Mouse (Mus musculus): Measurements from ENCODE around the gene Pkd1l3.

The Pkd1l3 gene

DNA sequence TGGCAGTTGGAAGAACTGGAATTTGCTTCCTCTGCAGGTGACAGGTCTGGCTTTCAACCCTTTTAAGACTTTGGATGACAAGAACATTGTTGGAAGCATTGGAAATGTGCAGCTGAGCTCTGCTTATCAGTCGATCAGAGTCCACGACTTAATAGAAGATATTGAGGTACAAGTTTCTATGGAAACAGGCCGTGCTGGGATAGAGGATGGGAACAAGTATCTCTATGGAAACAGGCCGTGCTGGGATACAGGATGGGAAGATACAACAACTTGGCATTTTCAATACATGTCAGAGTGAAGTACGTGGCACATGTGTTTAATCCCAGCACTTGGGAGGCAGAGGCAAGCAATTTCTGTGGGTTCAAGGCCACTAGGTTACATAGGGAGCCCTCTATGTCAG, 18.2 kb downstream of the Pkd1l3 start:
- no peak for DNase-seq (ENCODE audit: low read depth)

DNA sequence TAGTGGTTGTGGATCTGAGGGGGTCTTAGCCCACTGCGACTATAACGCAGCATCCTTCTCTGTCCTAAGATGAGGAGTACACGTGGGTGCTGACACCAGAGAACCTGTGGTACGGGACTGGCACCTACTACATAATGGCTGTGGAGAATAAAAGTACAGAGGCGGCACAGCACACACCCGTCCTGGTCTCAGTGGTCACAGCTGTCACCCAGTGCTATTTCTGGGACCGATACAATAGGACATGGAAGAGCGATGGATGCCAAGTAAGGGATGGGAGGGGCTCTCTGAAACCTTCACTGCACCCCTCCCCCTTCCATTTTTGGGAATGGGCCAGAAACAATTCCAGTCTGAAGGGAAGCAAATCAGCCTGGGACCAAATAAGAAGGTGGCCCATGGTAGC, 20.8 kb downstream of the Pkd1l3 start:
- DNase-seq (ENCODE audit: low read depth) = no peak

DNA sequence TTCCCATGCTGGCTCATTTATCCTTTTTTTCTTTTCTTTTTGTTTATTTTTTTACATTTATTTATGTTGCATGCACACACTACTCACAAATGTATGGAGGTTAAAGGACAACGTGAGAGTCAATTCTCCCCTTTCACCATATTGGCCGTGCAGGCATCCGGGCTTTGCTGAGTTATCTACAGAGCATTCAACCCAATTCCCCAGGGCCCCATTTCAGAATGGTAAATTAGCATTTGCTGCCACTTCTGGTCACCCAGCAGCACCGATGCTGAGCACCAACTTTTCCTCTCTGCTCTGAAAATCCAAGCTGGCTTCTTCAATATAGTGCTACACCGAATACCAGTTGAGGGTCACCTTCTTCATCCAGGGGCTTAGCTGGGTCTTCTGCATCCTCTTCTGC, 24.5 kb downstream of the Pkd1l3 start:
- DNase-seq (ENCODE audit: low read depth) = no peak

DNA sequence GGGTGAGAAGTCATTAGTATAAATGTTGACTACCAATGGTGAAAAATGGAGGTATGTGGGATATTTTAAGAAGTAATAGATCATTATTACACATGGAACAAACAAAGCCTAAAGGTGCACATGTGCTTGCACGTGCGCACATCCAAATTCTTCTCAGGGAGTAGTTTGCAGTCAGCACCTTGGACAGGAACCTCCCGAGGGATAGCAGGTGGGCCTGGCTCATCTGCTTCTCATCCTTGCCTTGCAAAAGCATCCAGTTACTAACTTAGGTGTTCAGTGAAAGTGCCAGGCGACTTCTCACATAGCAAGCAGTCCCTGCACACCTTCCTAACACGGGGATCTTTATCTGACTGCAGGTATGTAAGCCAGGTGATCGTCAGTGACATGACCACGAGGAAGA, 26.1 kb downstream of the Pkd1l3 start:
- DNase-seq (ENCODE audit: low read depth) = no peak

DNA sequence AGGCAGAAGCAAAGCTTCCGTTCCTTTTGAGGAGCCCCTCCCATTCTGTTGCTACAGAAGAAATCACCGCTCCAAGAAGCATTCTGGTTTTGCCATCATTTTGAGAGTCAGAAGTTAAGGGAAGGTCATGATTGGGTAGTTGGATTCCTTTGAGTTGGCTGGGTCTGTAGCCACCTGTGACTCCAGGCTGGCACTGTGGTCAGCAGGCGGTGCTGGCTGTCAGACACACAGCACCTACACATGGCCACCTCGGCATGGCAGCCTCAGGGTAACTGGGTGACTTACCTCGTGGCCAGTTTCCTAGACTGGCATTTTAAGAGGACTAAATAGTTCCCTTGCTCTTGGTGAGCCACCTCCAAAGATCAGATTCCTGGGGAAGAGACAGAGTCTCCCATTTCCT, 26.9 kb downstream of the Pkd1l3 start:
- DNase-seq (ENCODE audit: low read depth) = no peak

DNA sequence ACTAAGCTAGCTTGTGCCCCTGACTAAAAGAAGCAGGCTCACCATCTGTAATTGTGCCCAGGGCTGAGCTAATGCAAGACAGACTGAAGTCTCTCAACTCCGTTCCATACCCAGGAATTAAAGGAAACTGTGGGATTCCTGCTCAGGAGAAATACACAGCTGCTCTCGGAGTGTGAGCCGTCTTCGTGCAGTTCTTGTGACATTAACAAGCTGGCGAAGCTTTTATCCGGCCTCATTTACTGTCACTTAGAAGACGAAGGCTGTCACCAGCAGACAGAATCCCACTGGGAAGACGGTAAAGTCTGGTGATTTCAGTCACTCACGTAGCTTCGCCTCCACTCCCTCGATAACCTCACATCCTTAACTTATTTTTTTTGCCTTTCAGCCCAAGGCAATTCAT, 33.0 kb downstream of the Pkd1l3 start:
- no peak for DNase-seq (ENCODE audit: low read depth)

DNA sequence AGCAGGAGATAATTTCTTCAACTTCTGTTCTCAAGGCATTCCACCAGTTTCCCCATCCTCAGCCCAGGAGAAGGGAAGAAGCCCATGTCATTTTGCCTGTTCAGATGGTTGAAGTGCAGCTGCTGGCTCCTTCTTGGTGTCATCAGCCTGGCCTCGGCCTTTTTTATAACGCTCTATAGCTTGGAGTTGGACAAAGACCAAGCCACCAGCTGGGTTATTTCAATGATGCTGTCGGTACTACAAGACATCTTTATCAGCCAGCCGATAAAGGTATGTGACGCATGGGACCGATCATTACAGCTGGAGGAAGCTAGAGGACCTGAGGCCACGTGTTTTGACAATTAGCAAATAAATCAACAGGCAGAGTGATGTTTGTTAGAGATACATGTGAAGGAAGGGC, 34.2 kb downstream of the Pkd1l3 start:
- no peak for DNase-seq (ENCODE audit: low read depth)

DNA sequence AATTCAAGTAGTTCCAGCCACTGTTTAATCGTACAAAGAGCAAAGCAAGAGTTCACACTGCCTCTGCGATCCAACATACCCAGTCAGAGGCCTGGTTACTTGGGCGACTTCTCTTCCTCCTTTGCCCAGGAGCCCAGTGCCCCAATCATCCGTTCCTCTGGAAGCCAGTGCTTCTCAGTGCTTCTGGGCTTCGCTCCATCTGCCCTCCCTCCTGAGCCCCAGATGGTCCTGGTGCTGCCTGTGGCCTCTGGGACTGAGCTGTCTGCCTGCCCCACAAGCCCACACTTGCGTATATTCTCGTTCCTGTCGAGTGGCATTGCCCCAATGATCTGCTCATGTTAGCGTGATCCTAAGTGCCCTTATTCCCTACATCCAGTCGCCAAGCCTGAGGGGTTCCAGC, 36.5 kb downstream of the Pkd1l3 start:
- no peak for DNase-seq (ENCODE audit: low read depth)

DNA sequence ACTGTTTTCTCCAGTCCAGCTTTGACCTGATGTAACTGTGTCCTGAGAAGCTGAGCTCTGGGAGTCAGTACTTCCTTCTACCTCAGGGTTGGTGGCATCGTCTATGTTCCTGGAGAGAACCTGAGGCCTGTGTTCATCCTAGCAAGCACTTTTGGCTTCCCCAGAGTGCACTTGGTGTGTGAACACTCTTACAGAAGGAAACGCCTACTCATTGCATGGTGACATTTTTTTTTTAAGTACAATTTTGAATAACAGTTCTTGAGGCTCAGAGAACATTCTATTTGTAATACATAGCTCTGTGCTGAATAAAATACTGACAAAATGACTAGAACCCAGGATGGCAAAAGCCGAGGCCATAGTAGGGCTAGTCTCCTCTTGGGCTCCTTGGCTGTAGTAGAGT, 42.5 kb downstream of the Pkd1l3 start:
- DNase-seq (ENCODE audit: low read depth) = no peak

DNA sequence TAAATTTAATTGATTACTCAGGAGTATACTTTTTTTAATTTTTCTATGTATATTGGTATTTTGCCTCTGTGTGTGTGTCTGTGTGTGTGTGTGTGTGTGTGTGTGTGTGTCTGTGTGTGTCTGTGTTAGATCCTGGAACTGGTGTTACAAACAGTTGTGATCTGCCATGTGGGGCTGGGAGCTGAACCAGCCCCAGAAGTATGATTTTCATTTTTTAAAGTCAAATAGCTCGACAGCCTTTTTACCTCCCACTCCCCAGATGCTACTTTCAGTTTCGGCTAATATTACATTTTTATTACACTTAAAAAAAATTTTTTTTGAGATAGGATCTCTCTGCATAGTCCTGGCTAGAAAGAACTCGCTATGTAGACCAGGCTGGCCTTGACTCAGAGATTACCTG, 48.0 kb downstream of the Pkd1l3 start:
- no peak for DNase-seq (ENCODE audit: low read depth)

DNA sequence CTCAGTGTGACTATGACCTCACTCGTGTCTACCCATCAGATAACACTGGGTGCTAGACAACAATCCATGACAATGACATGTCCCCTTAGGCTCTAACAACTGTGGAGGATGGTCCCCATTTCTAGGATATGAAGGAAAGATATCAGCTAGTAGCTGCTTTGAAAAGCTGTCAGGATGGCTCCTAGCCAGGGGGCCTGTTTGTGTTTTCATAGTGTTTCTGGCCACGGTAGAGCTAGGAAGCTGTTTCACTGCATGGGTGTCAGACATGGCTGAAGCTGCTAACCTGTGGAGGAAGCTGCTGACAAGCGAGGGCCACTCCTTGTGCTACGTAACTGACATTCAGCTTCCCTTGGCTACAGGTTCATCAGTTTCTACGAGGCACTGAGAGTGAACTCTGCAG, 52.3 kb downstream of the Pkd1l3 start:
- no peak for DNase-seq (ENCODE audit: low read depth)

DNA sequence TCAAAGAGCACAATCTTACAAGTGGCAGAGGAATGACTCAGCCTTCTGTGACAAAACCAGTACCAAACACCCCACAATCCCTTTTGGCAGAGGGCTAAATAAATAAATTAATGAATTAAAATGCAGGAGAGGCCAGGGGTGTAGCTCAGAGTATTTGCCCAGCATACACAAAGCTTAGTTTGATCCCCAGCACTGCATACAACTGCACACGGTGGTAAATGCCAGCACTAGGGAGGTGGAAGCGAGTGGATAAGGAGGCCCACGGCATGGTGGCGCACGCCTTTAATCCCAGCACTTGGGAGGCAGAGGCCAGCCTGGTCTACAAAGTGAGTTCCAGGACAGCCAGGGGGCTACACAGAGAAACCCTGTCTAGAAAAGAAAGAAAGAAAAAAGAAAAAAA, 58.3 kb downstream of the Pkd1l3 start:
- no peak for DNase-seq (ENCODE audit: low read depth)

DNA sequence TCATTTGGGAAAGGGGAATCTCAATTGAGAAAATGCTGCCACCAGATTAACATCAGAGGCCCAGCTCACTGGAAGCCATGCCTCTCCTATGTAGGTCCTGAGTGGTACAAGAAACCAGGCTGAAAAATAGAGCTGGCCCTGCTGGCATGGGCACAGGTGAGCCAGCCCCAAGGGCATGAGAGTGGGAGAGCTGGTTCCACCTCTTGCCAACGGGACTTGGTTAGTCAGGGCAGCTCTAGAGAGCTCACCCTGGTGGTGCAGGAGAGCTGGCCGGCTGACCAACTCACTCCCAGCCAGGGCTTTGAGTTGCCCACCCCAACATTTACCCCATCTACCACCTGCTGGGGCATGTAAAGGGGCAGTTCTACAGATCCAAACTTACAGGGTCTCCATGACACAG, 59.3 kb downstream of the Pkd1l3 start:
- DNase-seq (ENCODE audit: low read depth) = no peak

DNA sequence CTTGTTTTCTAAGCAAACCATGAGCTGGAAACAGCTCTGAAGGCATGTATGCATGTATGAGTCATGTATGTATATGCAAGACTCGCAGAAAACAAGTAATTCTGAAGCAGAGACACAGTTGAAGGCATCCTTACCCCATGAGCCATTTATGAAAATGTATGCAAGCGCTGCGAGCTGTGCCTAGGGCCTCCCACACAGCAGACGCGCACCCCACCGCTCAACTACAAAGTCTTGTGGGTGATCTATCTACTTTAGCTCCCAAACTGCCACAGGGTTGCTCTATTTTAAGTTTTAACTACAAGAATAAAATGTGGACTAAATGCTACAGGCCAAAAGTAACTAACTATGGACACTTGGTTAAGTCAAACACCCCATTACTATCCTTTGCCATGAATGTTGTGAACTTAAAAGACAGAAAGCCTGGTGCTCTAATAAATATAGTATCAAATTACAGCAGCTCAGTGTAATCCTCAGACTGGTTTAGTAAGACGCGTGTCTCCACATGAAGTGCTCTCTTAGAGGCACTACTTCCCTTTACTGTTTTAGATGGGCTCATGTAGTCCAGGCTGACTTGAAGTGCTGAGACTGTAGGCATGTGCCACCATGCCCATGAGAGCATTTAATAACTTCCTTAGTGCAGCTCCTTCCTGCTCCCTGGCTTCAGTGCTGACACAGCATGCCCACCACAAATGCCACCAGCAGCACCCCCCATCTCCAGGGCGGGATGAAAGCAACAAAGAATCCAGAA, 61.8 kb downstream of the Pkd1l3 start:
- no peak for DNase-seq (ENCODE audit: low read depth)

DNA sequence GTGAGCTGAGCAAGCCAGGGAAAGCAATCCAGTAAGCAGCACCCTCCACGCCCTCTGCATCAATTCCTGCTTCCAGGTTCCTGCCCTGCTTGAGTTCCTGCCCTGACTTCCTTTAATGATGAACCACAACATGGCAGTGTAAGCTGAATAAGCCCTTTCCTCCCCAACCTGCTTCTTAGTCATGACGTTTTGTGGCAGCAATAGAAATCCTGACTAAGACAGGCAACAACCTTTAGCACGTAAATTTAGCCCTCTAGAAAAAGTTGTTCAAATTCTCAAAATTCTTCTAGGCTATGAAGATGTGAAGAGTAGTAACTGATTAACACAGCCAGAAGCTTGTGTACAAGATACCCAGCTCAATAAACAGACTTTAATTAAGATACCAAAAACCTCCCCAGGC, 67.2 kb downstream of the Pkd1l3 start:
- DNase-seq (ENCODE audit: low read depth) = no peak

DNA sequence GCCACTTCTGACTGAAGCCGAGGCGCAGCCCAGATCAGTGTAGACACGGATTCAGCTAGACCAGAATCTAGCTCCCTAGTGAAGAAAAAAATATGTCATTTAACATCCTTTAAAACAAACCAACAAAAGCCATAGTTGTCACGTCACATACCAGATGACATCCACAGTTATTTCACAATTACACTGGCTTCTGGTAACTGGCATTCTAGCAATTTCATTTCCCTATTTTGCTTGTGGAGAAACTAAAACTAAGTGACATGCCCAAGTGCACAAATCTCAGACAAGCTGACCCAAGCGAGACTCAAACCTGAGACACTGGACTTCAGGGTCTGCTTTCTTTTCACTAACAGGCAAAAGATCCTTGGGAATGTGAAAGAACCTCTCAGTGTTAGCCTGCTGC, 67.8 kb downstream of the Pkd1l3 start:
- DNase-seq (ENCODE audit: low read depth) = no peak

DNA sequence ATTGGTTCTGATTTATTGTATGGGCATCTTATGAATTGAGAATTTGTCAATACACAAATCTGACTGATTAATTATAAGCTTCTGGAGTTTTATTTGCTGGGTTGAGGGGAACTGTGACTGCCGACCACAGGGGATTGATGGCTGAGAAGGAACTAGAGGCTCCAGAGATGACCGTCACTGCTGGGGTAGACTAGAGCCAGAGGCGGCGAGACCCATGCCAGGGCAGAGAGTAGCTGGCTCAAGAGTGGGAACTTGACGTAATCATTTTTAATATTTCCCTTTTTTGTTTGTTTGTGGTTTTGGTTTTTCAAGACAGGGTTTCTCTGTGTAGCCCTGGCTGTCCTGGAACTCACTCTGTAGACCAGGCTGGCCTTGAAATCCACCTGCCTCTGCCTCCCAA, 72.9 kb downstream of the Pkd1l3 start:
- no peak for DNase-seq (ENCODE audit: low read depth)

DNA sequence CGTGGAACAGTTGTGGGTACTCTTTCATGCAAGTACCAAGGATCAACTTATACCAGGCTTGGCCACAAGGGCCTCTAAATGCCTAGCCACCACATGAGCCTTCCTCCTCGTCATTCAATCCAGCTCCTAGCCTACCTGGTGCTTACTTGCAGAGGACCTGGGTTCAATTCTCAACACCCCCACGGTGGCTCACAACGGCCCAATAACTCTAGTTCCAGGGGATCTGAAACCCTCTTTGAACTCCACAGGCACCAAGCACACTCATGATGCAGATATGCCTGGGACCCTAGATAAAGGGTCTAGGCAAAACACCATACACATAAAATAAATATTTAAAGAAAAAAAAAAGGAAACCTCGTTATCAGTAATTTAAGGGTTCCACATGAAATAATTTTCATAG, 77.5 kb downstream of the Pkd1l3 start:
- DNase-seq (ENCODE audit: low read depth) = no peak

DNA sequence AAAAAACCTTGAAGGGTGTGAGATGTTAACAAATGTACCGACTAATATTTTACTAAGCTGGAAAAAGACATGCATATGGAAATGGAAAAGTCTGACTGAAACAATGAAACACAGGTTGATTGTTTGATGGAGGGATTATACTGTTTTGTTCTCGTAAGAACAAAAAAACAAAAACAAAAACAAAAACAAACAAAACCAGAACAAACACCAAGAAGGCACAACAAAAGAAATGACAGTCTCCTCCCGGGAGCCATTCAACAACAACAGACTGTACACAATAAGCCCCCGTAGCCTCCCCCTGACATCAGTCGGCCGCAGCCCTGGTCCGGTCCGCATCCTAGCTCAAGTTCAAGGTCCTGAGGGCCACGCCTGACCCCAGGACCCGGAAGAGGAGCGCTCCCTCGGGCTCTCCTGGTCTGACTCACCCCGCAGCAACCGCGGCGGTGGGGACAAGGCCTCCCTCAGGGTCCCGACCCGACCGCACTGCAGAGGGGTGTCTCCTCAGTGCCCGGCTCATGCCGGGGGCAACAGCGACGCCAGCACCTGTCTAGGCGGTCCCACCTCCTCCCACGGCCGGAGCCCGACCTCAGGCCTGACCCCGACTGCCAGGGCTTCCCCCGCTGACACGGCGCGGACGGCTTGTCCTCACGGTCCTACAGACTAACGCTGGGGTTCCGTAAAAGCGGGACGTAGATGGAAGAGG, 78.3 kb downstream of the Pkd1l3 start:
- no peak for DNase-seq (ENCODE audit: low read depth)

DNA sequence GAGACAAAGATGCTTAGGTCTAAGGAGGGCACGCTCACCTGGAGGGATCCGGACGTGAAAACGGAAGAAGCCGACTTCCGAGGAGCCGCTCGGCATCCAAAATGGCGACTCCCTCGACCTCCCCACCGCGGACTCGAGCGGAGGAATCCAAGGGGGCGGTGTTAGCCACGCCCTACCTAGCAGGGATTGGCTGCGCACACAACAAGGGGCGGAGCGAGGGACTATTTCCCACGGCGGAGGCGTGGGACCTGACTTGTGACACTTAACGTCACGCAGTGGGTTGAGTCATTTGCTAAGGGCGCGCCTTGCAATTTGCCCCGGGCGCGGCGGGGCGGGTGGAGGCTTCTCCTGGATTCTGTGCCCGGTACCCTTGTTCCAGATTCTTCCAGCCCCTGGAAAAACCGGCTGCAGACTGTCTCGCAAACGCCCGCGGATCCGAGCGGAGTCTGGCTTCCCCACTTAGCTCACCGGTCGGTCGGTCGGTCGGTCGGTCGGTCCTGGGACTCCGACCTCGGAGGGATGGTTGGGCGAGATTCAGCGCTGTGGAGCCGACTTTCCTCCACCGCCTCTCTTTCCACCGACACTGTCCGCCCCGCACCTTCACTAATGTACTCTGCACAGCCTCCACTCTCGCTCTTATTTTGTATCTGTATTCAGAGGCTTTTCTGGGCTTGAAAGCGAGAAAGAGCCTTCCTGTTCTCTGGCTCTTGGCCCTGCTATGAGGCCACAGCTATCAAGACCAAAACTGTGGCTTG, 79.0 kb downstream of the Pkd1l3 start, which contains the start of gene Ist1:
TSS of gene Ist1 (minus strand) at position 115 of the 755 bp plus-strand sequence.
- peak; percentile 99 for DNase-seq (ENCODE audit: low read depth)

DNA sequence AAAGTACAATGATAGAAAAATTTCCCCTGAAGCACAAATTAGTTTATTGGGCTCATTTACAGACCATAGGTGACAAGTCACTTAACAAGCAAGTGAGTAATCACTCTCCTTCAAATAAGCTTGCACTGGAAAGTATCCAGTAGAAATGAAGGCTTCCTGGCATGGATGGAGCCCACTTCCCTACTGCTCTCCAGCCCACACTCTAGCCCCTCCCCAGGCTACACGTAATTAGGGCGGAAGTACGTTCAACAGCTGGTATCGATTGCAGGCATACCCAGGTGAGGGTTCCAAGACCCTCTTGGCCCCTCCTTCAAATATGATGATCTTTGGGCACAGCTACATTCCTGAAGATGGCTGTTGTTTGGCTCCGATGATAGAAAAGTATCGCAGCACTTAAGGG, 79.8 kb downstream of the Pkd1l3 start:
- no peak for DNase-seq (ENCODE audit: low read depth)

DNA sequence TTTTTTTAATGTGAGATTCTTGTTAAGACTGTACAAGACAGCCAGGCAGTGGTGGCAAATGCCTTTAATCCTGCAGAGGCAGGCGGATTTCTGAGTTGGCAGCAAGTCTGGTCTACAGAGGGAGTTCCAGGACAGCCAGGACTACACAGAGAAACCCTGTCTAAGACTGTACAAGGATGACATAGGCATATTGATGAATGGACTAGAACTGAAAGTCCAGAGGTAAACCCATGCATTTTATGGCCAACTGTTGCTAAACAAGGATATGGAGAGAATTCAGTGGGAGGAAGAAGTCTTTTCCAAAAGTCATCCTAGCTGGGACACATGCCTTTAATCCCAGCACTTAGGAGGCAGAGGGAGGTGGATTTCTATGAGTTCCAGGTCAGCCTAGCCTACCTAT, 83.4 kb downstream of the Pkd1l3 start:
- no peak for DNase-seq (ENCODE audit: low read depth)

DNA sequence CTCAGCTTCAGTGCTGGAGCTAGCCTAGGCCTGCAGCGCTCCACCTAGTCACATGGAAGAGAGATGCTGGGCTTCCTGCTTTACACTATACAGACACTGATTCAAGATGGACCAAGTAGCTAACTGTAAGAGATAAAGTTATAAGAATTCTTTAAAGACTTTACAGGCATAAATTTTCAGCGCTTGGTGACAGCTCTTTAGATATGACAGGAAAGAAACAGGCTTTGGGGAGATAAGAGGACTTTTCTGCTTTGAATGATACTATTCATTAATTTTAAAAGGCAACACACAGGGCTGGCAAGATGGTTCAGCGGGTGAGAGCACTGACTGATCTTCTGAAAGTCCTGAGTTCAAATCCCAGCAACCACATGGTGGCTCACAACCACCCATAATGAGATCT, 84.2 kb downstream of the Pkd1l3 start:
- no peak for DNase-seq (ENCODE audit: low read depth)
